Mouse (Mus musculus): Measurements from ENCODE around the gene Yif1a.
"Not testable (repeated sequence)": the region's sequence is repeated elsewhere in the genome, so short reads cannot be mapped to it uniquely, and the experiment has no call there.

Yif1a gene

DNA sequence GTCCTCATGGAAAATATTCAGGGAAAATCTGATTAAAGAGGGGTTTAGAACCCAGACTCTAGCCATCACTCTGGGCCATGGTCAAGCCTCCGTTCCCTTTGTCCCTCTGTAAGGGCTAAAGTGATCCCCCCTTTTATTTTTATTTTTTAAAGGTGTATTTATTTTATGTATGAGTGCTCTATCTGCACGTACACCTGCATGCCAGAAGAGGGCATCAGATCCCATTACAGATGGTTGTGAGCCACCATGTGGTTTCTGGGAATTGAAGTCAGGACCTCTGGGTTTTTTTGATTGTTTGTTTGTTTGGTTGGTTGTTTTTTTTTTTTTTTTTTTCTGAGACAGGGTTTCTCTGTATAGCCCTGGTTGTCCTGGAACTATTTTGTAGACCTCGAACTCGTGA lies 1.8 kb upstream of the Yif1a start:
- DNase-seq: not testable (repeated sequence)

DNA sequence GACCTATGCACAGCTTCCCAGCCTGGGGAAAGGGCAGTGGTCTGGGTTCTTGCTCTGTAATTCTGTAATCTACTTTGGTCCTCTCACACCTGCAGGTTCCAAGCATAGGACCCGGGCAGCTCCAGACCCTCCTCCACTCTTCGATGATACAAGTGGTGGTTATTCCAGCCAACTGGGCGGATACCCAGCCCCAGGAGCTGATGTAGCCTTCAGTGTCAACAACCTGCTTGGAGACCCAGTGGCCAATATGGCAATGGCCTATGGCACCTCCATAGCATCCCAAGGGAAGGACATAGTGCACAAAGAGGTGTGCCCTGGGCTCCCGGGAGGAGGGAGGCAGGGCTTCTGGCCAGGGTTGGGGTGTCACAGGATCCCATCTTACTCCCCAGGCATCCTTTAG lies 986 bp downstream of the Yif1a start:
- DNase-seq: peak; percentile 35

GRCm38 (mm10) chr19:5092083-5092482 lies 3.7 kb downstream of the Yif1a start:
- no peak for DNase-seq

GRCm38 (mm10) chr19:5093481-5094242 lies 5.3 kb downstream of the Yif1a start:
- DNase-seq: peak; percentile 55

- peak; percentile 95 for DNase-seq
These were observed 5.9 kb downstream of the Yif1a start for GRCm38 (mm10) chr19:5094243-5094632.

- DNase-seq: no peak
These were observed 6.5 kb downstream of the Yif1a start for GRCm38 (mm10) chr19:5094746-5095417.

GRCm38 (mm10) chr19:5095887-5096474 lies 7.6 kb downstream of the Yif1a start:
- DNase-seq: no peak

- DNase-seq: no peak
These were observed 9.4 kb downstream of the Yif1a start for GRCm38 (mm10) chr19:5097521-5098362.

- DNase-seq: peak; percentile 73
These were observed 10.2 kb downstream of the Yif1a start, which contains the start of gene Cnih2 for GRCm38 (mm10) chr19:5098363-5099143. Cnih2 (minus strand) TSS chr19:5098521.

- DNase-seq: no peak
These were observed 17.7 kb downstream of the Yif1a start for GRCm38 (mm10) chr19:5106074-5106473.

DNA sequence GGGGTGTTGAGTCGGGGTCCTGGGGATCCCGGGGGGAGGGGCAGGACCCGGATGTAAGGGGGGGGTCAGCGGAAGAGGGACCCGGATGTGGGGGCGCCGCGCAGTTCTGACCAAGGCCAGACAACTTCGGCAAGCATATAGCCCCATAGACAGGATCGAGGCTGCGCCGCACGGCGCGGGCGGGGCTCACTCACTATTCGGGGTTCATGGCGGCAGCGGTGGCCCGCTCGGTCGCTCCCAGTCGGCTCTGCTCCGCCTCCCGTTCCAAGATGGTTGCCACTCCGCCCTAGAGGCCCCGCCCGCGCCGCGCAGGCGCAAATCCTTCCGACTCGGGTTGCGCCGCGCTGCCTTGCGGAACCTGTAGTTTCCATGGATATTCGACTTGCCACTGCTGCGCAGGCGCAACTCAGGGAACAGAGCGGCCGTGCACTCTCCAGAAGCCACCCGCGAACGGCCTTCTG lies 18.4 kb downstream of the Yif1a start, which contains the start of gene Rab1b:
TSS of gene Rab1b (minus strand) at position 342 of the 461 bp plus-strand sequence.
- peak; percentile 98 for DNase-seq

DNA sequence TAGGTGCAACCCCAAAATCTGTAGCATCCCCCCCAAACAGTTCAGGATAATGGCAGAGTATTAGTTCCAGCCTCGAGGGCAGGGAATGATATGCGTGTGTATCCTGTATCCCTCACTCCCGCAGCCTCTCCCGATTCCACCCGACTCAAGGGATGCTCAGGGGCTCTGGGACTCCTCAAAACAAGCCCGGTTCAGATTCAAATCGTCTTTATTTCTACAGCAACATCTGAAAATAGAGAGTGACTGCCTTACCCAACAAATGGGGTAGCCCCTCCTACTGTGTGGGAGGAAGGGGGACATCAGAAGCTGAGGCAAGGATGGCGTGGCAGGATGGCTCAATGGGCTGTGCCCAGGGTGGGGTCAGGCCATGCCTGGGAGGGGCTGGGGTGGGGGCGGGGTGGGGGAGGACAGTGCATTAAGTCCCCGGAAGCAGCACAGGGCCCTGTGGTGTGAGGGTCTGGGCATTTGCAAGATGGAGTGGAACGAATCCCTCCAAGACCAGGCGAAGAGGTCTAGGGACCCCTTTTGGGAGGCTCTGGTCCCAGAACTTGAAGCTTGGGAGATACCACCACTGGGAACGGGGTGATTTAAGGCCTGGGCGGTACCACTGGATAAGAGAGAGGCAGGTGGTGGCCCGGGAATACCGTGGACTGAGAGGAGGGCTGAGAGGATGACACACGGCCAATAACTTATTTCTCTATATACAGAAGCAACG lies 19.4 kb downstream of the Yif1a start:
- no peak for DNase-seq

- DNase-seq: no peak
These were observed 19.9 kb downstream of the Yif1a start for GRCm38 (mm10) chr19:5108271-5108575.

- no peak for DNase-seq
These were observed 20.4 kb downstream of the Yif1a start for GRCm38 (mm10) chr19:5108702-5109101.

GRCm38 (mm10) chr19:5109659-5110453 lies 21.5 kb downstream of the Yif1a start:
- DNase-seq: no peak

DNA sequence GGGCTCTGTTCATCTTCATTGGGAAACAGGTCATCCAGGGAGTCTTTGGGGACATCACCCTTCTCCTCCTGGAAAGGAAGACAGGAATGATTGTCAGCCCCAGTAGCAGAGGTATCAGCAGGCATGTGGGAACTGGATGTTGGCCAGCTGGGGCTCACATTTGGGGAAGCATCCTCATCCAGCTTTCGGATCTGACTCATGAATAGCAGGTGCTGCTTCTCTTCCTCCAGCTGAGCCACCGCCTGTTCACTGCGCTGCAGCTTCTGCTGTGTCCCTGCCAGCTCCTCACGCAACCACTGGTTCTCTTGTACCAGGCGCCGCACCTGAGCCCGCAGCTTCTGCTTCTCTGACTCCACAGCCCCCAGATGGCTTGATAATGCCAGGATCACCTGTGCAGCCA lies 25.4 kb downstream of the Yif1a start:
- peak; percentile 47 for DNase-seq

- peak; percentile 93 for DNase-seq
These were observed 29.4 kb downstream of the Yif1a start for GRCm38 (mm10) chr19:5117494-5118383.

GRCm38 (mm10) chr19:5118384-5118698 lies 30.0 kb downstream of the Yif1a start, which contains the start of gene Klc2:
Klc2 (minus strand) TSS chr19:5118560.
- DNase-seq: no peak

- no peak for DNase-seq
These were observed 34.2 kb downstream of the Yif1a start for GRCm38 (mm10) chr19:5122492-5122891.

DNA sequence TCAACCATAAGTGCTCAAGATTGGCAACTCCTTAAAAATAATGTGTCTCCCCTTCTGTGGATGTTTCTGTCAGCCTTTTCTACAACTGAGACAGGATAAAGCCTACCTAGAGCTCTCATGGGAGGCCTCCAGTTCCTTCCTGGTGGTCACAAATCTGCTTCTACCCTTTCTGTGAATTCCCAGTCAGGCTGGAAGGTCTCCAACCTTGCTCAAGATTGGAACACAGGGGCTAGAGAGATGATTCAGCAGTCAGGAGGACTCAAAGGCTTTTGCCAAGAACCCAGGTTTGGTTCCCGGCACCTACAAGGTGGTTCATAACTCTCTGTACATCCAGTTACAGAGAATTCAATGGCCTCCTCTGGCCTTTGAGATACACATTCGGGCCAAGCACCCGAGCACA lies 34.9 kb downstream of the Yif1a start:
- no peak for DNase-seq
